Mouse (Mus musculus) frontal cortex, postnatal 14 days (tissue): ENCODE results near the gene Gm12888.
"Not testable (repeated sequence)": the region's sequence is repeated elsewhere in the genome, so short reads cannot be mapped to it uniquely, and the experiment has no call there.

Source experiments
- DNase-seq, 2 experiments: peaks; one replicate each; pipeline ENCODE4 v3.0.0; 2022; ENCODE audit warnings: low spot score in 2 of 2

Gm12888 gene

DNA sequence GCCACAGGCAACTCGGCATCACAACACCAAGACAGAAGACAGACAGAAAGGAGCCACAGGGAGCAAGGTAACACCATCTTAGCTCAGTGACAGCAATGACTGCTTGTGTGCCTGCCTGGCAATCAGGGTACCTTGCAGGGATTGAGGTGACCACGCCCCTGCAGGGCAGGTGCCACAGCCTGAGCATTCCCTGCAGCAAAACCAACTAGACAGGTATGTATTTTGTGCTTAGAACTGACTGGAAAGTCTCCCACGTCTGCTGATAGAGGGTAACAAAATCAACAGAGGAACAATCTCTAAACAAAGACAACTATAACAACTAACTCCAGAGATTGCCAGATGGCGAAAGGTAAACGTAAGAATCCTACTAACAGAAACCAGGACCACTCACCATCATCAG lies at the start of gene Gm12888:
Gene Gm12888 (minus strand): TSS at position 101 of the 400 bp plus-strand sequence.
- not testable (repeated sequence) for DNase-seq
